Mouse (Mus musculus) cortical plate, adult 2 months (tissue): ENCODE measurements around the gene Top3b.

Experiments used
- CTCF ChIP-seq: fragments of 200-500 bp; IDR thresholded peaks from 2 replicates; pipeline ENCODE4 v1.5.1; 2011; ENCODE audit warnings: mild to moderate bottlenecking, control low read depth, low read length; ENCODE audit not compliant: insufficient read depth; ENCODE audit errors: extremely low read depth
- POLR2A ChIP-seq: fragments of 200-500 bp; IDR thresholded peaks from 2 replicates; pipeline ENCODE4 v1.6.1; 2011; ENCODE audit warnings: mild to moderate bottlenecking, low read length, control low read depth; ENCODE audit not compliant: insufficient read depth; ENCODE audit errors: extremely low read depth

- TF ChIP-seq CTCF (no peak), POLR2A (no peak)
Measured at GRCm38 (mm10) chr16:16939543-16939942, 69.0 kb downstream of the Top3b start.
